Mouse (Mus musculus): Measurements from ENCODE around the gene Mogat1. TPM values are rescaled to one million over a fixed set of nuclear protein-coding genes. Genes with fewer than 3 reads are reported as not detected.

Gene Mogat1
- polyA plus RNA-seq, 1 experiment from 2014 or later: not detected

GRCm38 (mm10) chr1:78585080-78585479 is 74.3 kb downstream of the Mogat1 start:
- 88% methylated on average over 2 of the region's 2 CpGs for WGBS

DNA sequence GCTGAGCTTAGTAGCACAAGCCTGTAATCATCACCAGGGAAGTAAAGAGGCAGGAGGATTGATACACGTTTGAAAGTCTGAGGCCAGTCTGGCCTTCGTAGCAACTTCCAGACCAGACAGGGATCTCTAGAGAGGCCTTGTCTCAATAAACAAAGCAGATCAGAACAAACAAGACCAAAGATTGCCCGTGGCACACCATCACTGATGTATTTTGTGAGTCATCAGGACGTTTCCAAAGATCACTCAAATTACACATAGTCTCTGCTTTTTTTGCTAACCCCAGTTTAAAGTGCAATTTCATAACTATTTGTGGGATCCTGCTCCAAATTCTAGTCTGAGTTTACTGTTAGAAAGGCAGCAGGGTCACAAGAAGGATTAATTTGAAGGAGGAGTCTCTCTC is 76.2 kb downstream of the Mogat1 start:
- no peaks in the 10 kb centered on the region for H3K27me3 ChIP-seq
- no peaks in the 10 kb centered on the region for H3K36me3 ChIP-seq
- no peak overlapping the region for H3K4me3 ChIP-seq (replicated peaks)
- ATAC-seq (ENCODE audit: insufficient number of reproducible peaks, insufficient read depth, low FRiP score, low TSS enrichment, low read depth): no peak
- no peak overlapping the region for H3K27ac ChIP-seq
- H3K4me1 ChIP-seq (replicated peaks): peaks cover 6% of the 10 kb centered on the region; the same call in 1 of the 2 replicates
- no peak overlapping the region for H3K9ac ChIP-seq (replicated peaks)
- H3K9me3 ChIP-seq: no peaks in the 10 kb centered on the region
- H3K4me2 ChIP-seq: no peak overlapping the region
- 23% methylated on average over 4 of the region's 4 CpGs for WGBS

More at GRCm38 (mm10) chr1:78585080-78585479, 74.3 kb downstream of the Mogat1 start:
- no peak for ATAC-seq (ENCODE audit: insufficient number of reproducible peaks, insufficient read depth, low FRiP score, low TSS enrichment, low read depth)
- Histone ChIP-seq H3K27me3 (no peaks in the 10 kb centered on the region), H3K4me3 (replicated peaks) (no peak overlapping the region), H3K4me1 (replicated peaks) (peaks cover 6% of the 10 kb centered on the region; the same call in 1 of the 2 replicates), H3K27ac (no peak overlapping the region), H3K9me3 (no peaks in the 10 kb centered on the region), H3K4me2 (no peak overlapping the region), H3K9ac (replicated peaks) (no peak overlapping the region), H3K36me3 (no peaks in the 10 kb centered on the region)

Other genes starting within 250 kb of the Mogat1 start
- 0.83 and 1.0 TPM in 2 replicates for gene Sgpp2, start 200.6 kb upstream of the Mogat1 start, polyA plus RNA-seq (2016; fragmentation: Nextera tagmentation; extraction: Ambion mirVana)
- 137 and 142 TPM in 2 replicates for gene Farsb, start 22.1 kb upstream of the Mogat1 start, polyA plus RNA-seq (2016; fragmentation: Nextera tagmentation; extraction: Ambion mirVana)
- 0.42 and 0.43 TPM in 2 replicates for gene BC035947, start 1.2 kb downstream of the Mogat1 start, polyA plus RNA-seq (2016; fragmentation: Nextera tagmentation; extraction: Ambion mirVana)
- gene Acsl3, start 146.8 kb downstream of the Mogat1 start, polyA plus RNA-seq (2016; fragmentation: Nextera tagmentation; extraction: Ambion mirVana): 78.8 and 88.2 TPM in 2 replicates
- gene Utp14b, start 147.0 kb downstream of the Mogat1 start, polyA plus RNA-seq (2016; fragmentation: Nextera tagmentation; extraction: Ambion mirVana): 4.1 and 5.0 TPM in 2 replicates